Mouse (Mus musculus): ENCODE measurements around the gene Styxl1. TPM values are rescaled to one million over a fixed set of nuclear protein-coding genes. Genes with fewer than 3 reads are reported as not detected.

Gene Styxl1
- polyA plus RNA-seq, 2 experiments: 0.08 to 0.15 TPM

GRCm38 (mm10) chr5:135731322-135731721 lies 46.9 kb downstream of the Styxl1 start:
- DNase-seq (ENCODE audit: low spot score) (no peak), ATAC-seq (ENCODE audit: low FRiP score, low read depth) (no peak)
- H3K9ac ChIP-seq (ENCODE audit: low read depth, low read length, severe bottlenecking): no peak overlapping the region
- no peak overlapping the region for H3K4me2 ChIP-seq (replicated peaks; ENCODE audit: low read depth, low read length, severe bottlenecking)
- no peak overlapping the region for H3K27ac ChIP-seq (replicated peaks; ENCODE audit: low read depth, low read length)
- peaks cover 7% of the 10 kb centered on the region for H3K4me1 ChIP-seq (ENCODE audit: control insufficient read depth, insufficient read depth, low read length)
- no peak for TF ChIP-seq POLR2A (IDR thresholded peaks at IDR 0.05; ENCODE audit: borderline replicate concordance, extremely low read depth, insufficient read depth, insufficient read length)
- H3K27me3 ChIP-seq (ENCODE audit: control insufficient read depth, insufficient read depth, low read length): no peaks in the 10 kb centered on the region
- no peak overlapping the region for H3K4me3 ChIP-seq (replicated peaks; ENCODE audit: low read length)
- H3K36me3 ChIP-seq (ENCODE audit: control insufficient read depth, insufficient read depth, low read length): peaks cover 78% of the 10 kb centered on the region
- no peaks in the 10 kb centered on the region for H3K9me3 ChIP-seq (ENCODE audit: control insufficient read depth, low read length)
- whole genome bisulfite sequencing: 95% methylated on average over 16 of the region's 16 CpGs

DNA sequence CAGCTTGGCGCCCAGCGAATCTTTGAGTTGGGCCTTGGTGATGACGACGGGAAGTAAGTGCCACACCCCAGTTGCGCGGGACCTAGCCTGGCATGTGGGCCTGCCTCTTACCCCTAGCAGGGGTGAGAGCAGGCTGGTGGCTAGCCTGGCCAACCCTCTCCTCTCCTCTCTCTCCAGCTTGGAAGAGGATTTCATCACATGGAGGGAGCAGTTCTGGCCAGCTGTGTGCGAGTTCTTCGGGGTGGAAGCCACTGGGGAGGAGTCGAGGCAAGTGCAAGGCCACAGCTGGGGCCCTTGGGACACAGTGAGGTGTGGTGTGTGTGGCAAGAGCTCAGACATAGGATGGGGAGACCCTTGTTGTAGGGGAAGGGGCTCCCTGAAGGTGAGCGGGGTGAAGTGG lies 47.3 kb downstream of the Styxl1 start:
- WGBS: 95% methylated on average over 10 of the region's 10 CpGs
- H3K36me3 ChIP-seq (ENCODE audit: control insufficient read depth, insufficient read depth, low read length): peaks cover 74% of the 10 kb centered on the region

GRCm38 (mm10) chr5:135730278-135730677 lies 47.9 kb downstream of the Styxl1 start:
- DNase-seq (ENCODE audit: low spot score) (no peak), ATAC-seq (ENCODE audit: low FRiP score, low read depth) (no peak)
- Histone ChIP-seq H3K36me3 (ENCODE audit: control insufficient read depth, insufficient read depth, low read length) (peaks cover 68% of the 10 kb centered on the region), H3K4me3 (replicated peaks; ENCODE audit: low read length) (no peak overlapping the region), H3K4me1 (ENCODE audit: control insufficient read depth, insufficient read depth, low read length) (peaks cover 18% of the 10 kb centered on the region), H3K9me3 (ENCODE audit: control insufficient read depth, low read length) (no peaks in the 10 kb centered on the region), H3K9ac (ENCODE audit: low read depth, low read length, severe bottlenecking) (no peak overlapping the region), H3K4me2 (replicated peaks; ENCODE audit: low read depth, low read length, severe bottlenecking) (no peak overlapping the region), H3K27me3 (ENCODE audit: control insufficient read depth, insufficient read depth, low read length) (no peaks in the 10 kb centered on the region), H3K27ac (replicated peaks; ENCODE audit: low read depth, low read length) (no peak overlapping the region)
- TF ChIP-seq POLR2A (IDR thresholded peaks at IDR 0.05; ENCODE audit: borderline replicate concordance, extremely low read depth, insufficient read depth, insufficient read length): no peak
- WGBS: 97% methylated on average over 10 of the region's 10 CpGs

More for the DNA sequence above, 47.3 kb downstream of the Styxl1 start:
- Histone ChIP-seq H3K27me3 (ENCODE audit: control insufficient read depth, insufficient read depth, low read length) (no peaks in the 10 kb centered on the region), H3K27ac (replicated peaks; ENCODE audit: low read depth, low read length) (no peak overlapping the region), H3K4me1 (ENCODE audit: control insufficient read depth, insufficient read depth, low read length) (peaks cover 11% of the 10 kb centered on the region), H3K4me3 (replicated peaks; ENCODE audit: low read length) (no peak overlapping the region), H3K9me3 (ENCODE audit: control insufficient read depth, low read length) (no peaks in the 10 kb centered on the region), H3K4me2 (replicated peaks; ENCODE audit: low read depth, low read length, severe bottlenecking) (no peak overlapping the region), H3K9ac (ENCODE audit: low read depth, low read length, severe bottlenecking) (no peak overlapping the region)
- DNase-seq (ENCODE audit: low spot score) (no peak), ATAC-seq (ENCODE audit: low FRiP score, low read depth) (no peak)
- TF ChIP-seq POLR2A (IDR thresholded peaks at IDR 0.05; ENCODE audit: borderline replicate concordance, extremely low read depth, insufficient read depth, insufficient read length): no peak

- ATAC-seq (ENCODE audit: low FRiP score, low read depth) (no peak), DNase-seq (ENCODE audit: low spot score) (no peak)
- Histone ChIP-seq H3K36me3 (ENCODE audit: control insufficient read depth, insufficient read depth, low read length) (peaks cover 58% of the 10 kb centered on the region), H3K27ac (replicated peaks; ENCODE audit: low read depth, low read length) (no peak overlapping the region), H3K4me2 (replicated peaks; ENCODE audit: low read depth, low read length, severe bottlenecking) (no peak overlapping the region), H3K27me3 (ENCODE audit: control insufficient read depth, insufficient read depth, low read length) (no peaks in the 10 kb centered on the region), H3K4me3 (replicated peaks; ENCODE audit: low read length) (no peak overlapping the region), H3K9ac (ENCODE audit: low read depth, low read length, severe bottlenecking) (no peak overlapping the region), H3K9me3 (ENCODE audit: control insufficient read depth, low read length) (no peaks in the 10 kb centered on the region), H3K4me1 (ENCODE audit: control insufficient read depth, insufficient read depth, low read length) (peaks cover 27% of the 10 kb centered on the region)
- WGBS: 88% methylated on average over 13 of the region's 13 CpGs
- no peak for TF ChIP-seq POLR2A (IDR thresholded peaks at IDR 0.05; ENCODE audit: borderline replicate concordance, extremely low read depth, insufficient read depth, insufficient read length)
Measured at GRCm38 (mm10) chr5:135729351-135729750, 48.8 kb downstream of the Styxl1 start.

DNA sequence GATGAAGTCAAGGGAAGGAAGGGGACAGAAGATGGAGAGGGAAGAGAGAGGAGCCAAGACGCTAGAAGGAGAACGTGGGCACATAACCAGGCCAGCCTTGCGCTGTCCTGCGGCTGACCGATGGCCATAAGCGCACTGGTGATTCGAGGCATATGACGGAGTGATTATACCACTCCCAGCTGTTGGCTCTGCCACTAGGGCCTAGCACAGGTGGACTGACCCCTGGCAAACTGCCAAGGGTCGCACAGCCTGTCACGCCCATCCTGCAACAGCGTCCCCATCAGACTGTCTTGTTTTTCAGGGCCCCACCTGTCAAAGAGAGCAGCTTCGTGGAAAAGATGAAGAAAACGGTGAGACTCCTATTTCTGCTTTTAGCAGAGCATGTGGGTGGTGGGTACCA lies 49.8 kb downstream of the Styxl1 start:
- no peaks in the 10 kb centered on the region for H3K9me3 ChIP-seq (ENCODE audit: control insufficient read depth, low read length)
- WGBS: 90% methylated on average over 13 of the region's 13 CpGs
- H3K27me3 ChIP-seq (ENCODE audit: control insufficient read depth, insufficient read depth, low read length): no peaks in the 10 kb centered on the region
- no peak for TF ChIP-seq POLR2A (IDR thresholded peaks at IDR 0.05; ENCODE audit: borderline replicate concordance, extremely low read depth, insufficient read depth, insufficient read length)
- ATAC-seq (ENCODE audit: low FRiP score, low read depth): no peak
- peaks cover 49% of the 10 kb centered on the region for H3K36me3 ChIP-seq (ENCODE audit: control insufficient read depth, insufficient read depth, low read length)
- no peak overlapping the region for H3K27ac ChIP-seq (replicated peaks; ENCODE audit: low read depth, low read length)
- H3K9ac ChIP-seq (ENCODE audit: low read depth, low read length, severe bottlenecking): no peak overlapping the region
- peaks cover 37% of the 10 kb centered on the region for H3K4me1 ChIP-seq (ENCODE audit: control insufficient read depth, insufficient read depth, low read length)
- DNase-seq (ENCODE audit: low spot score): no peak
- no peak overlapping the region for H3K4me2 ChIP-seq (replicated peaks; ENCODE audit: low read depth, low read length, severe bottlenecking)
- no peak overlapping the region for H3K4me3 ChIP-seq (replicated peaks; ENCODE audit: low read length)

DNA sequence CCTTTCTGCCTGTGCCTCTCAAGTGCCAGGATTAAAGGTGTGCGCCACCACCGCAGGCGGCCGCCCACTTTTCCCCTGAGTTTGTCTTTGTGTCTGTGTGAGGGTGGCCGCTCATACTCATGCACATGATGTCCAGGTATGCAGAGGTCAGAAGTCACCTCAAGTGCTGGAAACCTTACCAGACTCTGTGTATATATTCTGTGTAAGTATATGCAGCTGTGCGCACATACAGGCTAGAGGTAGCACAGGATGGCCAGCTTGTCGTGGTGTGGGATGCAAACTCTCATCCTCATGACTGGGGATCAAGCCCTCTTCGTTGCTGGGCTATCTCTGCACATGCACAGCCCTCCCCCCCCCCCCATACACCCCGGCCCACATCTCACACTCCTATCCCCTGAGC lies 50.3 kb downstream of the Styxl1 start:
- Histone ChIP-seq H3K27me3 (ENCODE audit: control insufficient read depth, insufficient read depth, low read length) (no peaks in the 10 kb centered on the region), H3K27ac (replicated peaks; ENCODE audit: low read depth, low read length) (no peak overlapping the region), H3K36me3 (ENCODE audit: control insufficient read depth, insufficient read depth, low read length) (peaks cover 44% of the 10 kb centered on the region), H3K4me1 (ENCODE audit: control insufficient read depth, insufficient read depth, low read length) (peaks cover 41% of the 10 kb centered on the region), H3K4me2 (replicated peaks; ENCODE audit: low read depth, low read length, severe bottlenecking) (no peak overlapping the region), H3K4me3 (replicated peaks; ENCODE audit: low read length) (no peak overlapping the region), H3K9me3 (ENCODE audit: control insufficient read depth, low read length) (no peaks in the 10 kb centered on the region), H3K9ac (ENCODE audit: low read depth, low read length, severe bottlenecking) (0 out of 2 replicates have a peak overlapping the region, but pooled peaks have one; percentile 21)
- ATAC-seq (ENCODE audit: low FRiP score, low read depth) (no peak), DNase-seq (ENCODE audit: low spot score) (no peak)
- TF ChIP-seq POLR2A (IDR thresholded peaks at IDR 0.05; ENCODE audit: borderline replicate concordance, extremely low read depth, insufficient read depth, insufficient read length): no peak
- WGBS: 91% methylated on average over 9 of the region's 9 CpGs
